Mouse (Mus musculus) left cerebral cortex, adult 2 months (tissue): Measurements from ENCODE around the gene Aqp7. TPM values are rescaled to one million over a fixed set of nuclear protein-coding genes. Genes with fewer than 3 reads are reported as not detected.

ENCODE experiments used
- DNase-seq, 2 experiments: peaks; one replicate each; pipeline ENCODE4 v3.0.0; 2021 to 2022; ENCODE audit warnings: low spot score in 2 of 2, mixed read lengths in 1 of 2; ENCODE audit errors: extremely low spot score in 1 of 2
- H3K27ac ChIP-seq: fragments of 200-600 bp; 2 replicates; pipeline ENCODE4 v1.8.1; 2022
- H3K4me3 ChIP-seq: fragments of 200-600 bp; 2 replicates; pipeline ENCODE4 v1.8.1; 2022
- CTCF ChIP-seq: fragments of 200-600 bp; IDR thresholded peaks from 2 replicates; pipeline ENCODE4 v1.8.1; 2022; ENCODE audit warnings: antibody characterized with exemption, mild to moderate bottlenecking, moderate library complexity
- intact Hi-C: fragments of 180-260 bp; cut with DNase I; formaldehyde crosslinking; loops from one replicate; pipeline ENCODE4 v1.15.1; 2025
- microRNA-seq, 2 experiments: library from miRNA; unstranded; fragments of <30 nt; microRNA quantifications; one replicate each; pipeline ENCODE4 v1.2.0; 2021
- total RNA-seq, 2 experiments: library from RNA; stranded (reverse); gene quantifications; 2 replicates each; pipeline ENCODE4 v1.2.3; 2021

Aqp7 gene
- total RNA-seq, 2 experiments from 2014 or later = not detected

DNA sequence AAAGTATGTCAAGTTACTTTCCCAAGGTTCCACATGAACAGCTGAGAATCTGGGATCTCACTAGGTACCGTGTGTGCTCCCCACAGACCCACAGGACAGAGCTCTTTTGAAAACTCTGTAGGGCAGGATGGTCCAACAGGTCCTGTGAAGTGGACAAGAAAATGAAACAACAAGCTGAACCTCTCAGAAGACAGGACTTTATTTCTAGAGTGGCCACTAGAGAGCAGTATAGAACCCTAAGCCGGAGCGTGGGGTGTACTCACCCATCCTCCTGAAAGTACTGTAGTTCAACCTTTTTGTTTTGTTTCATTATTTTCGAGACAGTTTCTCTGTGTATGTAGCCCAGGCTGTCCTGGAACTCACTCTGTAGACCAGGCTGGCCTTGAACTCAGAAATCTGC, 19.7 kb downstream of the Aqp7 start:
- DNase-seq = no peak
- TF ChIP-seq CTCF = peak; percentile 40
- Histone ChIP-seq H3K27ac (no peak overlapping the region), H3K4me3 (no peak overlapping the region)
- intact Hi-C loops = loop anchor here (5.0 kb wide), 1 partner anchor 146 kb away; no protein-coding TSS in a partner anchor

DNA sequence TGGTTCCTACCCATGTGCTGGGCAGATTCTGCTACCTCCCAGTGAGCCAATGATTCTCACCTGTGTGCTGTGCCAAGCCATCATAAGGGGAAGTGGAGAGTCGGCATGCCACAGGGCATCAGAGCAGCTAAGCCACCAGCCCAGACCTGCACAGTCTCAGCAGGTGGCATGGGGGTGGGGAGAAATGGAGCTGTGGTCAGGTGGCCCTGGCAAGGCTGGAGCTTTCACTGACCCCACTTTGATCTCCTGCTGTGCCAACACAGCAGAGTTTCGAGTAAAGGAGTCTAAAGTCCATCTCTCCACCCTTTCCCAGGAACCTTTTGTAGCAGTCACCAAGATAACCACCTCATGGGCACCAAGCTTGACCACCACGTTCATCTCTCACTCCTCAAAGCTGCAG, 20.1 kb downstream of the Aqp7 start:
- DNase-seq = no peak
- no peak for TF ChIP-seq CTCF
- Histone ChIP-seq H3K27ac (no peak overlapping the region), H3K4me3 (no peak overlapping the region)
- intact Hi-C loops = loop anchor here (5.0 kb wide), 1 partner anchor 146 kb away; no protein-coding TSS in a partner anchor

DNA sequence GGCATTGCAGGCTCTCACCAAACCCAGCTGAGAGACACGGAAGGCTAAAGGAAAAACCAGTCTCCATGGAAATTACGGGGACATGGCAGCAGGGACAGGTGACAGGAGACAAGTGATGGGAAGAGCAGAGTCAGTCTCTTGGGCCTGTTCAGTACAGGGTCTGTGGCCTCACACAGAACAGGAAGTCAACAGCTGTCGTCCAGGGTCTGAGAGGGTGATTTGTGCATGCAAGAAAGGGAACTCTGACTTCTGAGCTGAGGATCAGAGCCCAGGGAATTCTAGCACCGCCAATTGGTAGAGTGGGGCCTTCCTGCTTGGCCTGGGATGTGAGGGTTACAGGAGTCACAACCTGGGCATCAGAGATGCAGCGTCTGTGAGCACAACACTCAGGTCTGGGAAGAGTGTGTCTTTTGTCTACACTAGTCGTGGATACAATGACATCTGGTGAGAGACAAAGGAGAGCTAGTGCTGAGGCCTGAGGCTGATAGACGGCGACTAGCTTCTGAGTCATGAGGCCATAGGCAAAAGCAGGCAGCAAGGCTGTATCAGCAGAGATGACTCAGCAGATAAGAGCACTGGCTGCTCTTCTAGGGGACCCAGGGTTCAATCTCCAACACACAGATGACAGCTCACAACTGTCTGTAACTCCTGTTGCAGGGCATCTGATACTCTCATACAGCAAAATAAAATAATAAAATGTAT, 21.7 kb downstream of the Aqp7 start:
- intact Hi-C loops = loop anchor here (5.0 kb wide), 1 partner anchor 144 kb away; no protein-coding TSS in a partner anchor
- DNase-seq = no peak
- TF ChIP-seq CTCF = no peak
- Histone ChIP-seq H3K4me3 (no peak overlapping the region), H3K27ac (no peak overlapping the region)

DNA sequence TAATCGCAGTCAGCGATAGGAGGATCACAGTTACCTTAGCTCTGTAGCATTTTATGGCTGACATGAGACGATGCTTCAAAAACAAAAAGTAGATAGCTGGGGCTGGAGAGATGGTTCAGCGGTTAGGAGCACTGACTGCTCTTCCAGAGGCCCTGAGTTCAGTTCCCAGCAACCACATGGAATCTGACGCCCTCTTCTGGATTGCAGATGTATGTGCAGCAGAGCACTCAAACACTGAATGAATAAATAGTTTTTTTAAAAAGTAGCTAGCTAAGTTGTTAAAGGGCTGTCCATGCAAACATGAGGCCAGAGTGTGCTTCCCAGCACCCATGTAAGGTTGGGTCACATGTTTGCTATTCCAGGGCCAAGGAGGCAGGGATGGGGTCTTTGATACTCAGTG, 26.8 kb downstream of the Aqp7 start:
- no peak for DNase-seq
- H3K27ac ChIP-seq = no peak overlapping the region
- H3K4me3 ChIP-seq = no peak overlapping the region
- TF ChIP-seq CTCF = peak; percentile 36
- intact Hi-C loops = no loop called here

DNA sequence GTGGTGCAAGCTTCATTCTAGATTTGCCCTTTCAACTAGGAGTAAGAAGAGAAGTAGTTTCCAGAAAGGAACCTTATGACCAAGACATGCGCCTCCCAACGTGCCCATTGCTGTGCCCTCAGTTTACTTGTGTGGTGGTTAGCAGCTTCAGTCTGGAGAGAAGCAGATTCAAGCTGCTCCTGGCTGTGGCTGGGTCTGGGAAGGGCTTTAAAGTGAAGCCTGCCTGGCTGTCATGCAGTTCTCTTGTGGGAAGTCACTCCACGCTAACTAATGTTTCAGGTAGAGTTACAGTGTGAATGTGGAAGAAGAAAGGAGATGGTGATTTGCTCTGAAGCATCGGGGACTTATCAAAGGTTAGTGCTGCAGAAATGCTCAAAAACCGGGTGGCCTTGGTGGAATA, 32.1 kb downstream of the Aqp7 start:
- no peak overlapping the region for H3K4me3 ChIP-seq
- TF ChIP-seq CTCF = no peak
- intact Hi-C loops = no loop called here
- no peak for DNase-seq
- H3K27ac ChIP-seq = no peak overlapping the region

DNA sequence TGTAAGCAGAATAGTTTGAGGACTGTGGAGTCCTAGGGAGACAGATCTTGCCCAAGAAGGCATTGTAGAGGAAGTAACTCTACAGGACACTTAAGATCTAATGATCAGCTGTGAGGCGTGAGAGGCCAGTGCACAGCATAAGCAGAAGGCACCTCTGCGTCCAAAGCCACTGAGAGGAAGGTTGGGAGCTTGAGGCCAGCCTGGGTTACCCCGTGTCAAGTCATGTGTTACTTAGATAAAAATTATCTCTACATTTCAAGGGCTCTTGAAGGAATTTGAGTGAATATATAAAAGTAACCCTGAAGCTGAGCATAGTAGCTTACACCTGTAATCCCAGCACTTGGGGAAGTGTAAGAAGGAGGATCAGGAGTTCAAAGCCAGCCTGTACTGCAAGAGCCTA, 34.6 kb downstream of the Aqp7 start:
- Histone ChIP-seq H3K4me3 (no peak overlapping the region), H3K27ac (no peak overlapping the region)
- TF ChIP-seq CTCF = no peak
- intact Hi-C loops = no loop called here
- no peak for DNase-seq

DNA sequence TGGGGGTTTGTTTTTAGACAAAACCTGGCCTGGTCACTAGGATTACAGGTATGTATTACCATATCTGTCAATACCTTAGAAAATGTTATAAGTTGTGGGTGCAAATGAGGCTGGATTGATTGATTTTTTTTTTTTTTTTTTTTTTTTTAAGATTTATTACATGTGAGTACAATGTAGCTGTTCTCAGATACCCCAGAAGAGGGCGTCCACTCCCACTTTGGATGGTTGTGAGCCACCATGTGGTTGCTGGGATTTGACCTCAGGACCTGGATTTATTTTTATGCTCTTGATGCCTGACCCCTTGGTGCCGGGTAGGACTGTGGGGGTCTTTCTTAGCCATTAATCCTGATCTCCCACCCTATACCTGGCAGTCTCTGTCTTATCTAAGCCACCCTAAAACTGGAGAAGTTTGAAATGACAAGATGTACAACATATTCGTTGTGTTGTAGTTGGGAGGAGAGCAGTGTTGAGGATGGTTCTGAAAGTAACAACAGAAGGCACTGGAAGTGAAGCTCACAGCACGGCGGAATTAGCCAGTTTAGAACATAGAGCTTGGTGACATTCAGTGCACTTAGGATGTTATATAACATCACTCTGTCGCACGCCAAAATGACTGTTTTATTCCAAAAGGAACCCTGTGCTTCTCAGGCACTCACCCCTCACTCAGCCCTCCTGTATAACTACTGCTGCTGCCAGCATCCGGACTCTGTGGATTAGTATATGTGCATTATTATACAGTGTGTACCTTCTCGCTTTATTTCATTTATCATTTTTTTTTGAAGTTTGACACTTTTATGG, 46.9 kb downstream of the Aqp7 start:
- DNase-seq = no peak
- intact Hi-C loops = no loop called here
- no peak; the same call in 1 of the 2 replicates for TF ChIP-seq CTCF
- Histone ChIP-seq H3K4me3 (no peak overlapping the region), H3K27ac (no peak overlapping the region)

DNA sequence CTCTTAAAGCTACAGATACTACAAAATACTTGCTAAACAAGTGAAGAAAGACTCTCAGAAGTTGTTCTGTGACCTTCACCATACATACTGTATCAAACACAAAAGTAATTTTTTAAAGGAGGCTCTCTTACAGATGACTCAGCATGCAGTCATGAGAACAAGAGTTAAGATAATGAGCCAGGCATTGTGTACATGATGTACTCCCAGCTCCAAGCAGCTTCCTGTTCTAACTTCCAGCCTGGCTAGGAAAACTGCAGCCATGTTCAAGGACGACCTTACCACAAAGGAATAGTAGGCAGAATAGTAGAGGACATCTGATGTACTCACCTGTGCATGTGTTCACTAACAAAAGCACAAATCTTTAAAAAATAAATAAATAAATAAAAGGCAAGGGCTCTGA, 47.7 kb downstream of the Aqp7 start:
- no peak overlapping the region for H3K27ac ChIP-seq
- intact Hi-C loops = no loop called here
- no peak for DNase-seq
- no peak overlapping the region for H3K4me3 ChIP-seq
- no peak for TF ChIP-seq CTCF

DNA sequence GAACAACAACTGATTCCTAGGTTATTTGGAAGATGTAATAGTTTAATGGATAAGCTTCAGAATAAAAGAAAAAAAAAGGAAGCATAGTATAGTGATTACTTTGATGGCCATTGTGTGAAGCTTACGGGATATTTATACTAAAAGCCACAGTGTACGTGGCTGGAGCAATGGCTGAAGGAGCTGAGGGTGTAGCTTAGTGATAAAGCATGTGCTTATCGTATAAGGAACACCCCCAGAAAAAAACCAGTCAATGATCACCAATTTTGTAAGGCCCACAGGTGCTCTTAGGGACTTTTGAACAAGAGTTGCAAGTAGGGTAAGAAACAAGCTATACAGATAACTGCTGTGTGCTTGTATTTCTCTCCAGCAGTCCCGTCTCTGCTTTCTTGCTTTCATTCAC, 50.0 kb downstream of the Aqp7 start:
- DNase-seq = no peak
- no peak overlapping the region for H3K27ac ChIP-seq
- intact Hi-C loops = no loop called here
- TF ChIP-seq CTCF = no peak
- no peak overlapping the region for H3K4me3 ChIP-seq

DNA sequence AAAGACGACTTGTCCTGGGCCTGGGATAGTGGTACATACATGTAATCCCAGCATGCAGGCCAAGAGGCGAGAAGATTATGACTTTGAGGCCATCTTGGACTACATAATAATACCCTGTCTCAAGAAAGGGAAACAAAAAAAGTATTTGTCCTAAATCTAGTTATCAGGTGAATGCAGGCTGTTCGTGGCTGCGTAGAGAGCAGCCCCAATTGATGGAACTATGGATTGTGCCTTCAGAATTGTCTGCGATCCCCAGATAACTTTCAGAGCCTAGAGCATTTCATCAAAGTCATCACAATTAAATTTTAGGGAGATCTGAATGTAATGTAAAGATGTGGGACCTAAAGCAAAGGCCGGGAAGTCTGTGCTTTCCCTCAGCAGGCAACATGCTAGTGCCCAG, 51.6 kb downstream of the Aqp7 start:
- no peak overlapping the region for H3K4me3 ChIP-seq
- no peak for DNase-seq
- H3K27ac ChIP-seq = no peak overlapping the region
- no peak for TF ChIP-seq CTCF
- intact Hi-C loops = no loop called here

DNA sequence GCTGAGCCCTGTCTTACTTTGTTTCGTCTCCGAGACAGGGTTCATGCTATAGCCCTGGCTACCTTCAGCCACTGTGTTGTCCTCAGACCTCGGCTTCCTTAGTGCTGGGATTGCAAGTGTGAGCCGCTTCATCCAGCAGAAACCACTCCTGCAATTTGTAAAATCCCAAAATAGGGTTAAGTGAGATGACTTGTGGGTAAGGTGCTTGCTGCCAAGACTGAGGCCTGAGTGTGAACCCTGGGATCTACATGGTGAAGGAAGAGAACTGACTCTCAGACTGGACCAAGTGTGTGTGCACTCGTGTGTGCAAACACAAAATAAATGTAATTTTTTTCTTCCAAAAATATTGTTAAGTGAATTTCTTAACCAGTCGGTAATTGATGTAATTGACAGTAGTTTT, 58.3 kb downstream of the Aqp7 start:
- no peak for DNase-seq
- no peak overlapping the region for H3K27ac ChIP-seq
- TF ChIP-seq CTCF = no peak
- intact Hi-C loops = no loop called here
- H3K4me3 ChIP-seq = no peak overlapping the region

DNA sequence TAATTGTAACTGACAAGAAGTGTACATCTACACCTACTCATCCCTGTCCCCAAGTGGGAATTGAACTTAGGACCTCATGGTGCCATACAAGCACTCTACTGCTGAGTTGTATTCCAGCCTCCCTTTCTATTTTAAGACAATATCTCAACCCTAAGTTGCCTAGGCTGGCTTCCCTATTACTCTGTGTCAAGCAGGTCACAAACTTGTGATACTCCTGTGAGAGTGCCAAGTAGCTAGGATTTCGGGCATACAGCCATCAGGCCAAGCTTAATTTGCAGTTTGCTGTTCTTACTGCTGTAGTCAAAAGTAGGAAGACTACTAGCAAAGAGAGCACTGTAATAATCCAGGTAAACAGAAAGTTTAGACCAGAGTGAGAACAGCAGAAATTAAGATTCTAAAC, 64.3 kb downstream of the Aqp7 start:
- Histone ChIP-seq H3K4me3 (no peak overlapping the region), H3K27ac (no peak overlapping the region)
- no peak for TF ChIP-seq CTCF
- no peak for DNase-seq
- intact Hi-C loops = no loop called here

Small RNAs within 50 kb of the gene (microRNA-seq; reads per million reads assigned to microRNA genes)
- 1.2 to 2.6 reads per million in 2 experiments for gene Mir3094

Other genes with a start within 250 kb of the Aqp7 start
- 1 to 10 TPM; 5.0 to 8.2 TPM for gene B4galt1, start 194.1 kb downstream of the Aqp7 start, total RNA-seq
- not detected for gene Spink4, start 128.1 kb downstream of the Aqp7 start, total RNA-seq
- gene Bag1, start 99.8 kb downstream of the Aqp7 start, total RNA-seq = 100 to 1,000 TPM; 164 to 181 TPM
- gene Chmp5, start 99.7 kb downstream of the Aqp7 start, total RNA-seq = 10 to 100 TPM; 79.0 to 79.7 TPM
- 10 to 100 TPM; 69.2 to 76.6 TPM for gene Nfx1, start 77.2 kb downstream of the Aqp7 start, total RNA-seq
- gene Aqp3, start 50.0 kb upstream of the Aqp7 start, total RNA-seq = not detected
- gene Nol6, start 76.3 kb upstream of the Aqp7 start, total RNA-seq = 10 to 100 TPM; 91.4 to 97.4 TPM
- 10 to 100 TPM; 78.8 to 80.9 TPM for gene Ube2r2, start 87.6 kb upstream of the Aqp7 start, total RNA-seq
- 10 to 100 TPM; 39.4 to 42.2 TPM for gene Ubap2, start 227.0 kb upstream of the Aqp7 start, total RNA-seq